Mouse (Mus musculus): ENCODE results near the gene Inca1.

- TF ChIP-seq CTCF (IDR thresholded peaks at IDR 0.05; ENCODE audit: extremely low read depth, insufficient read depth, insufficient read length, insufficient replicate concordance): no peak
- TF ChIP-seq POLR2A (IDR thresholded peaks at IDR 0.05; ENCODE audit: low read depth, low read length): no peak; the same call in 1 of the 2 replicates
Observed at GRCm38 (mm10) chr11:70651391-70651790, 48.6 kb downstream of the Inca1 start.
